Mouse (Mus musculus): ENCODE measurements around the gene Nrg3.
"Not testable (repeated sequence)": the region's sequence is repeated elsewhere in the genome, so short reads cannot be mapped to it uniquely, and the experiment has no call there.

Nrg3 gene

DNA sequence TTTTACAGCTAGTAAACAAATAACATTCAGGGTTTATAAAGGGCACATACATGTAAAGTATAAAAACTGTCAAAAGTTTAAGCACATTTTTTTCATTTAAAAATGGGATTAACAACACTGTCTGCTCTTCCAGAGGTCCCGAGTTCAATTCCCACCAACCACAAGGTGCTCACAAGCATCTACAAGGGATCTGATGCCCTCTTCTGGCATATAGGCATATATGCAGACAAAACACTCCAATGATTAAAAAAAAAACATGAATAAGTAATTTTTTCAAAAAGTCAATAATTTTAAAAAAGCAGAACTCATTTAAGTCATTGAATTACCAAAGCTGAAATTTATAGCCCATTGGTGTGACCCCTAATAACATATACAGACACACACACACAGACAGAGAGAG lies 878.6 kb downstream of the Nrg3 start:
- no peak for DNase-seq

DNA sequence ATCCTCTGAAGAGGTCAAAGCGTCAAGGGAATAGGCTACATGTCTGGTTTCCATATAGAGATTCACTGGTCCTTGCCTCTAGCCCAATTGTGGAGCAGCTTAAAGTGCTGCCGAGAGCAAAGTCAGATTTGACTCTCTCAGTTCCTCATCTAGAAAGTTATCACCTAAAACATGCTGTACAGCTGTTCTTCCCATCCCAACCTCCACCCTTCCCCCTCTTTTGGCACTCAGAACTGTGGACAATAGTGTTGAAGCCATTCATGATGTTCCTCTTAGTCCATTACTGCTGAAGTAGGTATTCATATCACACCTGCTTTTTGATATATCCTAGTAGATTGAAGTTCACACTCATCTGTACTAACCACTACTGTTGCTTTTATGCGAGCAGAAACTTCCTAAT lies 896.1 kb downstream of the Nrg3 start:
- DNase-seq: no peak

DNA sequence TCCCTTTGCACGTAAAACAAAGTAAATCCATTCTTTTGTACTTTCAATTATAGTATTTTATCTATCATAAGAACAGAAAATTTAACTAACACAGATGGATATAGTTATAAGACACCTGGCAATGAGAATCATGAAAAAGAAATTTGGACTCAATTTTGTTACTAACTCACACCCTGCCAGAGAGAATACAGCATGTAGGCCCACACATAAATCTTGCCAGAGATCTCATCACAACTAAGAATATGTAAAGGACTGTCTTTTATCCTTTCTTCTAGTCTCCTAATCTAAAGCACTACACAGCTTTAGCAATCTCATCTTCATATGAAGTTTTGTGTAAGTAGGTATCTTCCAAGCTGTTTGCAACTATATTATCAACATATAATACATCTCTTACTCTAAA lies 904.7 kb downstream of the Nrg3 start:
- no peak for DNase-seq

DNA sequence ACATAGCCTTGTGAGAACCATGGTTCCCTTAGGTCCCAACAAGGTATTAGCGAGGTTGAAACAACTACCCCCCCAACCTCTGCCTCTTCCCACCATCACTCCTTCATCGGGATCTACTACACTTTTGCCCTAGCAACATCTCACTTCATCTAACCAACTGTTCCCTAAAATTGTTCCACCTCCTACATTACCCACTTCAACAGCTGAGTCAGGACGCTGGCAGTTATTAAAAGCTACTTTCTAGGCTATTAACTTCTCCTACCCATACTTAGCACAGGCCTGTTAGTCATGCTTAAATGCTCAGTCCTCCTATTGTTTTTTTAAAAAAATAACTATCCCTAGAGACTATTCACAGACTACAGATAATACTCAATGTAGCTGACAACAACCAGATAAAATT lies 906.7 kb downstream of the Nrg3 start:
- no peak for DNase-seq

DNA sequence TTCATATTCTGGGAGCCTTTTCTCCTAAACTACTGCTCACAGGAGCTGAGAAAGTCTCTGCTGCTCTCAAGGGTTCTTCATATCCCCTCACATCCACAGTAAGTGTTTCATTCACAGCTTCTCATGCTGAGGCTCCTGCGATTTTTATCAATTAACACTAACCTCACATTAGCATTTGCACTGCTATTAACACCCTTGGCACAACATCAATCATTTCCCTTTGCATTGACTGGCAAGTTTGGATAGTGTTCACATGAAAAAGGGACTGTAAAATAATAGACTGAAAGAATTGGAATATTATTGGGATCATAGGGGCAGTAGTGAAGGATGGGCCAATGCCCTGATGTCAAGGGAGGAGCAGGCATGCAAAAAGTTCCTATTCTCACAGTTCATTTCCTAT lies 918.3 kb downstream of the Nrg3 start:
- no peak for DNase-seq

DNA sequence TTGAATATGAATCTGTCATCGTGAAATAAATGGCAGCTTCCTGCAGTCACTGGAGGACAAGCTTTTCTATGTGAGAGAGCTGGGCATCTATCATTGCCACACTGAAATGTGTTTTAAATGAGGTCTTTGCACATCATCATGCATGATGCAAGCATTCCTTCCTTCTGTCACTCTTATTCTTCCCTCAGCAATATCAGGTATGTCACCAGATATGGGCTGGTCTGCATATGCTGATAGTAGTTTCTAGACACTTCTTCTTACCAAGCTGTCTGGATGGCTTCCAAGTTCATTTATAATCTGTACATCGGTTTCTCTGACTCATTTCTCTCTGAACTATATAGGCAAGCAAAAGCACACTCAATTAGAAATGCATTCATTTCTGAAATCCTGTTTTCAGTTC lies 925.6 kb downstream of the Nrg3 start:
- no peak for DNase-seq

DNA sequence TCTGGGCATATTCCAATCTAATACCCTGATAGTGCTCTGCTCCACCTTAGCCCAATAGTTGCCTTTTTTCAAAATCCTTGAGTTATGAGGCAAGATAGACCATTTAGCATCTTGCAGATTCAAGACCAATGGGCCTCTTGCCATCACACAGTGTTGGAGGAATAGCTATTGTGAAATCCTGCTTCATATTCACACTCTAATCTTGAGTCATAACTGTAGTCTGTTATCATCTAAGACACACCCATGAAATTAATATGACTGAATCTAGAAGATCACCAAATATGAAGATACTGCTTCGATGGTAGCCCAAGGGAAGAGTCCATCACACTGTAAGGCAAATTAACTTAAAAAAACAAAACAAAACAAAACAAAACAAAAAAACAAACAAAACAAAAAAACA lies 937.7 kb downstream of the Nrg3 start:
- no peak for DNase-seq

DNA sequence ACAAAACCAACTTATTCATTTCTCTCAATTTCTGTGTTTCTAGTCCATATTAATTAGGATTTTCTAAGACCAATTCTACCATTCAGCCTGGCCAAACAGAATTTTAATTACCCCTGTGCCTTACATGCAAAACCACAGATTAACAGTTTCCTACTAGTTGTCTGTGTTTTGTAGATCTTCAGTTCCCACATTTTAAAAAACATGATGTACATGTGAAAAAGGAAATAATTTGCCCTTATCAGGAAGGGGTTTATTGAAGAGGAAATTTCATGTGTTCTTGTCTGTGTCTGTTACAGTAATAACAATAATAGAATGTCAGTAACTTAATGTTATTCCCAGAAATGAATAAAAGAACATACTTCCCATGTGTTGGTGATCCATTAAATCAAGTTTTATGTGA lies 939.4 kb downstream of the Nrg3 start:
- DNase-seq: no peak

DNA sequence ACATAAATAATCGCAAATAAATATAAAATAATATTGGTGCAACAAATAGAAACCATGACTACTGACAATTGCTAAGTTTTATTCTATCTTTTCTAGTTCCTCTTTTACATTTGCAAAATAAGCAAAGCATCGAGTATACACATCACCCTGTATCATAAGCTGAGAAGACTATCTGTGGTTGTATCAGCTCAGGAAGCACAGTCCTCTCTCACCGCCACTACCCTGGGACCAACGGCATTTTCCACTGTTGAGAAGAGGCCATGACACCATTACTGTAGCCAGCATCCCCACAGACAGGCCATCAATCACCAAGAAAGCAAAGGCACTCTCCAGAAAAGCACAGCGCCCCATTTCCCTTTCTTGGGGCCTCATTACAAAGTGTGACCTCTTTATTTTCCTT lies 956.7 kb downstream of the Nrg3 start:
- no peak for DNase-seq

DNA sequence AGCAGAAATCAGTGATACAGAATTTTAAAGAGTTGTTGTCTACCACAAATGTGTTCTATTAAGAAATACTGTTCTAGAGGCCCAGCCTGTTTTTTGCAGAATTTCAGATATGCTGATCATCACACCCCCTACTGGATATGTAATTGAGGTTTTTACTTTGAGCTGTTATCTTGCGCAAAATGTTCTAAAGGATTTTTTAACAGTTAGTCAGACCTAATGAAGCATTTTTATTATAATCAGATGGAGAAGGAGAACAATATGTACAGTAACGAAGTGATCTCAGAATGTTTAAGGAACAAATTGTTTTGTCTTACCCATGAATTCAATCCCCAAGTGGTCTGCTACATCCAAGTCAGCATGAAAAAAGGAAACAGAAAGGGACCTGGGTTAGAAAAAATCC lies 963.9 kb downstream of the Nrg3 start:
- DNase-seq: no peak

DNA sequence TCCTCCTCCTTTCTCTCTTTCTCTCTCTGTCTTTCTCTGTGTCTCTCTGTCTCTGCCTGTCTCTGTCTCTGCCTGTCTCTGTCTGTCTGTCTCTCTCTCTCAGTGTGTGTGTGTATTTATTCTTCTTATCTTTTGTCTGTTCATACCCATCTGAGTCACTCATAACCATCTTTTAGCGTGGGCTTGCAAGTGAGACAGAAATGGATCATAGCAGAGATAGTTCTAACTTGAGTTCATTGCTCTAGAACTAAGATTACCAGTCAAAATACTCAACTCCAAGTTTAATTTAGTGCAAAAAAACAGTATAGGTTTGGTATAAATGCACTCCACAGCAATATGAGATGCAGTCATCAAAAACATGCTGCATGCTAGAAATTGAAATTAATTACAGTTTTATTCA lies 977.9 kb downstream of the Nrg3 start:
- no peak for DNase-seq

DNA sequence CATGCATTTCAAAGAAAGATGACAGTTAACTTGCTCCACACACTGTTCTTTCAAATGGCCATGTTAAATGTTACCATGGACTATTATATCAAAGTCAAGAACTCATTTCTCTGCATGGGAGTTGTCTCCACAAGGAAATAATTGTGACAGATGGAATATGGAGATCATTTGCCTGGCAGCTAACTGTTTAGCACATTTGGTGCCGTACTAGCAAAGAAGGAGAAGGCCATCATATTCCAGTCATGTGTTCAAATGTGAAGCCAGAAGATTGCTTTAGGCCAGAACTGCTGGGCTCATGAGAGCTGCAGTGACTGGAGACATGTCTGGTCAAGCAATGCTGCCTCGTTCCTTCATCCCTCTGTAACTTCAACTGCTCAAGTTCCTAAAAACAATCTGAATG lies 1025.8 kb downstream of the Nrg3 start:
- DNase-seq: no peak

DNA sequence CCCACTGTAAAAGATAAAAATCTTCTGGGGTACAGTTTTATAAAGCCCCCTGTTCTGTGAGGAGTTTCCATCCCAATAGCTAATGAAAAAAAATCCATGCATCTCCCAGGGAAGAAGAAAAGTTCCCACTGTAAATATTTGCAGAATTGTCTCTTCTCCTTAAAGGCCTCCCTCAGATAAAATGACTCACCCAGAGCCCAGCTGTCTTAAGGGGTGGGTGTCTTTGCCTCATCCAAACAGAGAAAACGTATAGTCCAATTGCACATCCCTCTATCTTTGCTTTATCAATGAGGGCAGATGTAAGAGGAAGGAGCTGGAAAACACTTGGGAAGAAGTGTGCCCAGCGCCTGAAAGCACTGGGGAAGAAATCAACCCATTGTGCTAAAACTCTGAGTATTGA lies 1028.1 kb downstream of the Nrg3 start:
- DNase-seq: no peak

DNA sequence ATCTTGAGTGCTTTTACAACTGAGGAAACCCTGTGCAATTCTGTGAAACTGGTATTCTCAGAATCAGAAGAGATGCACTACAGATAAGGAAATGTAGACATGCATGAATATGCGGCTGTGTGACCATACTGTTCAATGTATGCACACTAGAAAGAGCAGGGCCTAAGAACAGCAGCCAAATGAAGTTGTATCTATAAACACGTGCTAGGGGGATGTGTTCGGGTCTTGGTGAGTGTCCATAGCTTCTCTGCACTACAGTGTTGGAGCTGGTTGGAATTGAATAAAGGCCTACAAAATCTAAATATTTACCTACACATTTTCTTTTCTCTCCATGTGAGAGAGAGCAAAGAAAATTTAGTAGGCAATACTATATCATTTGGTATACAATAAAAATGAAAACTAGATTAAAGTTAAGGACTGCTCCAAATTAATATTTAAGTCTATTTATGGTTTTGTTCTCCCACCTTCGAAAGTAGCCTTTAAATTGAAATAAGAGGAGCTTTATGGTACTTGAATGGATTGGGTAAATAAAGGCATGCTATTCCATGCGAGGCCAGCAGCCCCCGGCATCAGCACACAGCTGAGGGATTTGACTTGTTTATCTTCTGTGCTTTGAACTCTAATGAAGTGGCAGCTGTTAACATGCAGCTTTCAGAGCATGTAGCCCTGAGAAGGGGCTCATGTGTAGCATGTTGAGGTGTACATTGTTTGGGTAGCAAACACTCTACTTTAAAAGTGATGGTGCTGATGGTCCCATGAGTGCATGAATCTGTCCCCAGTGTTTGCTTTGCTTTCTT lies 1038.9 kb downstream of the Nrg3 start:
- no peak for DNase-seq

DNA sequence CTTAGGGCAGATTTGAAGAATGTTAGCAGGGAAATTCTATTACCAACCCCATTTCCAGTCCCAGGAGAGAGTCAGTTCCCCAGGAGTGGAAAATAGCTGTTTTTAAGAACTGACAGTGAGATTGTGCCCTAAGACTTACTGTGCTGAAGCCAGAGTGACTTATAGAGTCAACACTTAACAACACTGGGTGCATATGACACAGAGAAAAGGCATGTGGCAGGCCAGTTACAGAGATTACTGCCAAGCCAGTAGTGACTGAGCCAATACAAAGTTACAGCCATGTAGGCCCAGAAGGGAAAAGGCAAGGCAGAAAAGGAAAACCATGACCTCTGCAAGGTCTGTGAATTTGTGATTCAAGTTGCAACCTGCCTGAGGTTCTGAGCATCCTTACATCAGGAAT lies 1098.2 kb downstream of the Nrg3 start:
- DNase-seq: no peak

DNA sequence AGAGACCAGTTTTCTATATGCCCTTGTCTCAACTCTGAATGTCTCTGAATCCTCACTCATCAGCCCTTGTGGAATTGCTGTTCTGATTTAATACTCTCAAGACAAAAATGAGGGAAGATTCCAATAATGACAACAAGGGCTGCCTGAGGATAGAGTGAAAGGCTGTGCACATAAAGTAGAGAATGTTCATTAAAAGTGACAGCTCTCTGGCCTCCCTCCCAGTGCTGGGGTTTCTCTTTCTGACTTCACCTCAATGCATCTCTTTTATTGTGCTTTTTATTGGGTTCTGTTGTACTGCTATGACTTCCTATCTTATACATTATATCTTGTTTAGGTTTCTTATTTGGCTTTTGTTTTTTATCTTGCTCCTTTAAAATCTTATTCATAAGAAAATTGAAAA lies 1131.9 kb downstream of the Nrg3 start:
- no peak for DNase-seq

DNA sequence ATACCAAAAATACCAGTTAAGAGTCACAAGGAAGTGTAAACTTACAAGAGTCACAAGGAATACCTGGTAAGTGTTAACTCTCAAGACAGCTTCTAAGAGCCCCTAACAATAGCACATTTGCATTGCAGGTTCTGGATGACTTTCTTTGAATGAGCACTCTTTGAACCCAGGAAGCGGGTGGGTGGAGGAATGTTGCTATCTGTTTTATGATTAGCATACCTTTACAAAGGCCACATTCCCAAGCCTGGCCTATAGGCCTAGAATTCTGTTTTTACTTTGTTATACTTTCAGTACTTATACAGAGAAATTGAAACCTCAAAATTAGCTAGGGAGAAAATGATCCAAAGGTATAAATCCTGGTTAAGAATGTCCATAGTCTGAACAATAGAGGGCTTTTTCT lies 1150.0 kb downstream of the Nrg3 start:
- not testable (repeated sequence) for DNase-seq

DNA sequence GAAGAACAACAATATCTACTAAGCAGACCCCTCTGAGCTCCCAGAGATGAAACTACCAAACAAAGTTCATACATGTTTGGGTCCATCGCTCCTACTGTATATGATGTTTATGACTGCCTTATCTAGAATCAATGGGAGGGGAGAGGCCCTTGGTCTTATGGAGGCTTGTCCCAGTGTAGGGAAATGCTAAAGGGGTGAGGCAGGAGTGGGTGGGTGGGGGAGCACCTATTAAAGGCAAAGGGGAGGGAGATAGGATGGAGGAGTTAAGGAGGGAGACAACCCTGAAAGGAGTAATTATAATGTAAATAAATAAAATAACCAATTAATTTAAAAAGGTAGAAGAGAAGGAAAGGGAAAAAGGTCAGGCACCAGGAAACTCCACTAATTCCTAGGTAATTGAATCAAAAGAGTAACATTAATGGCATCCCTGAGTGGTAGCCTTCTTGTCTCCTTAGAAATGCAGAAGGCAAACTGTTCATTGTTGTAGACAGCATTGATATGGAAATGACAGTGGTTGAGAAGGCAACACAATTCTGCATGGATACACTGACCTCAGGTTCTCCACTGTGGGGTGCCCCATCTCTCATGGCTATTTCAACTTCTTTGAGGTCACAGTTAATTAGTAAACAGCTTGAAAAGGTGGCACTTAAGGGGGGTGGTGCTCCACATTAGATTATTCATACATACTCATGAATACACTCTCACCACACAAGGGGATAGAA lies 1152.1 kb downstream of the Nrg3 start:
- DNase-seq: no peak

All from kidney, postnatal 25 days (tissue).